Mouse (Mus musculus): ENCODE measurements at regions not wholly inside any gene's neighbourhood (a gene's known extent, or its start where the extent isn't known, plus 50 kb on each side); places are given as distances from the start of the nearest gene placed in this dataset.
A peak's percentile ranks its signal among the peaks of the same experiment; 100 is the strongest.
"Not testable (repeated sequence)": the region's sequence is repeated elsewhere in the genome, so short reads cannot be mapped to it uniquely, and the experiment has no call there.

DNA sequence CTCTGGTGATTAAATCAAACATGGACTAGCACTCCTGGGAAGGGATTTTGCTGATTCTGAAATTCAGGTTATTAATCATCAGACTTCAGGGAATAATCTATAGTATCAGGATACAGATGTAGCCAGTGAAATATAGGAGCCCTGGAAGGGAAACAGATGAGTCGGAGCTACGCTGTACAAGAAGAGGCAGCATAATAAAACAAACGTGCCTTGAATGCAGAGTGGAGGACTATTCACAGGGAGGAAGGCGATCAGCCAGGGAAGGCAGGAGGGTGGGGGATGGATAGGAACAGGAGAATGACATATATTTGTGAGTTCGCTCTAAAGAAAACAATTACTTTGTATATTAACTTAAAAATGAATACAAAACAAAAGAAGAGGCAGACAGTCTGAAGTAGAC lies 286.6 kb upstream of the Got2 start:
- no peak for DNase-seq (ENCODE audit: low read depth, low spot score)

DNA sequence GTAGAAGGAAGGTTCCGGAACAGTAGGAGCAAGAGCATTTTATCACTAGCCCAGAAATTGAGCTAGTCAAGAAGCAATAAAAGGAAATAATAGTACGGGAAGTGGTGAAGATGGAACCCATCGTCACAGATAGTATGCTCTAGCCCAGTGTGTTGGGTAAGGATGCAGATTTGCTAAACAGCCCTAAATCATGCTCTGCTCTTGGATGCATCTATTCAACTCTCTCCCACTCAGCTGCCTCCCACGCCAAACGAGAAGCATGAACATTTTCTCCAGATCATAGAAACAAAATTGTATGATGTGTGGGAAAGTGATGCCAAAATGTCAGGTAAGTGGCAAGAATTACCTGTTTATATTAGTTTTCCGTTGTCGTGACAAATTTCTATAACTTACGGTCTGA lies 276.6 kb upstream of the Got2 start:
- no peak for DNase-seq (ENCODE audit: low read depth, low spot score)

DNA sequence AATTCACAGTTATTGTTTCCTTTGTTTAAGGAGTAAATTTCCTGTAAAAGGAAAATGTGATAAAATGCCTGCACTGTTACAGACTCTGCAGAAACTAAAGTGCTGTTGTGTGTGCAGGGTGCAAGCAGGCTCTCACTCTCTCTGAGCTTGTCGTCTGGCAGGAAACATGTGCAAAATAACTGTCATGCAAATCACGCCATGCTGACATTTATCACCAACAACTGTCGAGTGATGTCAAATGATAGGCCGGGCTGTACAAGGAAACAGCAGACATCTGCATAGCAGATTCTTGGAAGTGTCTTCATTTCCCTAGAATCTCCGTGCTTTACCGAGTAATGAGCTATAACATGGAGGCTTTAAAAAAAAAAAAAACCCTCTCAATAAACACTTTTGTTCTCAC lies 271.6 kb upstream of the Got2 start:
- DNase-seq (ENCODE audit: low read depth, low spot score), result peak; percentile 51

DNA sequence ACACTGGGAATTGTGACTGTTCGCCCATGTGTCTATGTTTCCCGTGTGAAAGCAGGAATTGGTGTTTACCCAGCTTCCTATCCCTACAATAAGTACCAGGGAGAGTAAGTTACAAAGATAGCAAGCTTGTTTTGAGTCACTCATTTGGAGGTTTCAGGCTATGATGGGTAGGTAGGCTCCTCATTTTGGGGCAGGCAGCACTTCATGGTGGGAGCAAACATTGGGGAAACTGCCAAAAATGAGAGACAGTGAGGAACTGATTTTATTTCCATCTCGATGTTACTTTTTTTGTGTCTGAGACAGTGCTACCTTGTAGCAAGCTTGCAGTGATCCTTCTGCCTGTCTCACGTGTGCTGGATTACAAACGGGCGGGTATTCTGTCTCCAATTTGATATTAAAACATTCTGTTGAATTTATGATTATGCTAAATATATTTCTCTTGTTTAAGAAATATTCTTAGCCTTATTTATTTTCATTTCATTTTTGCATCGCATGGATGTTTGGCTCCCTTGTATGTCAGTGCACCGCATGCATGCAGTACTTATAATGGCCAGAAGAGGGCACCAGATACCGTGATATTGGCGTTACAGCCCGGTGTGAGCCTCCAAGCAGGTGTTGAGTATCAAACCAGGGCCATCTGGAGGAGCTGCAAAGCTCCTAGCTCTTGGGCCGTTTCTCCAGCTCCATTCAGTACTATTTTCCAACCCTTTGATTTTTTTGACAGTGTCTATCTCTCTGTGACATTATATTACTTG lies 264.3 kb upstream of the Got2 start:
- no peak for DNase-seq (ENCODE audit: low read depth, low spot score)

DNA sequence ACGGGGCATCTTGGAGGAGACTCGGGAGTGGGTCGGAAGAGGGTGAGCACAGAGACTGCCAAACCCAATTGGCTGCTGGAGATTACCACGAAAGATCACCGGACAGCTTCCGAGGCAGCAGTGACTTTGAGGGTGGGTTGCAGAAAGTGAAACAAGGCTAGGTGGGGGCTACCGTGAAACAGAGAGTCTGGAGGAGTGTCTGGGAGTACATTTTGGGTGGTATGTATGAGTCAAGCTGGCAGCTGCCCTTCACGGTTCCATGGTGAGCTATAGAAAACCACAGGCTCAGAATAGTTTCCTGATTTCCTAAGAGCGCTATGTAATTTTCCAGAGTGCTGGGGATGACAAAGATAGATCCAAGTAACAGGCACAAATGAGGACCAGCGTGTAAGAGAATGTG lies 263.7 kb upstream of the Got2 start:
- DNase-seq (ENCODE audit: low read depth, low spot score), result no peak

DNA sequence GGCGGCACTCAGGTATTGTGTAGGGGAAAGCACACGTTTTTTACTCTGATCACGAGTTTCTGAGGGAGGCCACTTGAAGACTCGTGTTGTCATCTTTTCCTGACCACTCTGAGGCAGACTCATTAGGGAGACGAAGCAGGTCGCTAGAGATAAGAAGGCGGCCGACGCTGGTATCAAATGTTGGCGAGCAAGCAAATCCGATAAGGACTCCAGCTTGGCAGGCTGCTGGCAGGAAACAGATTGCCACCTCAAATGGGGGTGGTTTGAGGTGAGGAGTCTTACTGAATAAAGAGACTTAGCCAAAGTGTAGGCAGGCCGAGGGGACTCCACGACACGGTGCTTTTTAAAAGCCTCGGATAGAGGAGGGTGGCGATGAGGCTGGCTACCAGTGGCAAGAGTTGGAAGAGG lies 262.7 kb upstream of the Got2 start:
- DNase-seq (ENCODE audit: low read depth, low spot score), result no peak

DNA sequence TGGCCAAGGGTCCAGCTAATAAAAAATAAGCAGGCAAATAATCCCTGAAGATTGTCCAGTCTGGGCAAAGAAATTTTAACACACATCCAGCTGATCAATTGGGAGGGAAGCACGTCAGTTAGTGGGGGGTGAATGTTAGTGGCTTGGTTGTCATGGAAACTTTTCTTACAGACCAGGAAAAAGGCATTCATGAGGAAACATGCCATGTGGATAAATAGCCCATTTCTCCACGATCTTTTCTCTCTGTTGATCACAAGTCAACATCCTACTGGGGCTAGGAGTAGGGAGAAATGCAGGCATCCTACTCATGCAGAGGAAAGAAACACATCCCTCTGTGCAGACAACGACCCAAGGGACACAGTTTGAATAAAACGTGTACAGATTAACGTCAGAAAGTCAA lies 243.8 kb upstream of the Got2 start:
- no peak for DNase-seq (ENCODE audit: low read depth, low spot score)

DNA sequence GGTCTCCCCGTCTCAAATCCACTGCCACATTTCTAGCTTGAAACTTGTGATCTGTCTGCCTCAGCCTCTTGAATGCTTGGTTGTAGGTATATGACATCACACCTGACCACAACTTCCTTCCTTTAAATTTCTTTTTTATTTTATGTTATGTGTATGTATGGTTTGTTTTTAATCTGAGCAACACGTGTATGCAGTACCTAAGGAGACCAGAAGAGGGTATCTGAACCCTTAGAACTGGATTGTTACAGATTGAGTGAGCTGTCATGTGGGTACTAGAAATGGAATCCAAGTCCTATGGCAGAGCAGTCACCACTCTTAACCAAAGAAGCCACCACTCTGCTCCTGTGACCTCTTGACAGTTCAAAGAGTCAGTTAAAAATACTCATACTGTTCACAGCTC lies 240.0 kb upstream of the Got2 start:
- DNase-seq (ENCODE audit: low read depth, low spot score), result no peak

DNA sequence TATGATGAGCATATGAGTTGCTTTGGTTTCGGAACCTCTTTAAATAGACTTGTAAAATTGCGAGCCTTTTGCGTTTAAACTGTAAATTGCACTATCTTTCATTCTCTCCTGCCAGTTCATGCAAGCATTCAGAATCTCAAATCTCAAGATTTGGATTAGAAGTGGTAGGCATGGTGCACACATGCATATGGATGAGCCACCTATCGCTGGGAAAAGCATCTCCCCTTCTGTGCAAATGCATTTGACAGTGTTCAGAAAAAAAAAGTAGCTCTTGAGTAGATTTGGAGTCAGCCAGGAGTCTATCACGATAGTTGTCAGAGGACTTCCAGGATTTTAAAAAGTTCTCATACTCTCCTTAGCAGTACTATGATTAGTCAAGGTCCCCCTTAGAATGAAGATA lies 212.5 kb upstream of the Got2 start:
- DNase-seq (ENCODE audit: low read depth, low spot score), result no peak

DNA sequence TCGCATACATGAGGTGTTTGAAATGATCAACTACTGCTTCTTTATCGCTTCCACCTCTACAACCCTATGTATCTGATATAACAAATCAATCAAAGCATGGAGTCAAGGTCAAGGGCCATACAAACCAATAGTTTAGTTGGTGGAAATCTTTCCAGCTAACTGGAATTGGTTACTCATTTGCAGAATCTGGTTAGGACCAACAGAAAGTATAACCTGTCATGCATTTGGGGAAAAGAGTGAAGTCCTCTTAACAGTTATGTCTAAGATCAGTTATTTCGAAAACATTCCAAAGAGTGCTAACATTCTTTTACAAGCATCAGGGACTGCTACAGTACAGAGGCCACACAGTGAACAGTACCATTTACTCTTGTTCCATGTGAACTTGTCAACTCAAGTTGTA lies 204.6 kb upstream of the Got2 start:
- no peak for DNase-seq (ENCODE audit: low read depth, low spot score)

DNA sequence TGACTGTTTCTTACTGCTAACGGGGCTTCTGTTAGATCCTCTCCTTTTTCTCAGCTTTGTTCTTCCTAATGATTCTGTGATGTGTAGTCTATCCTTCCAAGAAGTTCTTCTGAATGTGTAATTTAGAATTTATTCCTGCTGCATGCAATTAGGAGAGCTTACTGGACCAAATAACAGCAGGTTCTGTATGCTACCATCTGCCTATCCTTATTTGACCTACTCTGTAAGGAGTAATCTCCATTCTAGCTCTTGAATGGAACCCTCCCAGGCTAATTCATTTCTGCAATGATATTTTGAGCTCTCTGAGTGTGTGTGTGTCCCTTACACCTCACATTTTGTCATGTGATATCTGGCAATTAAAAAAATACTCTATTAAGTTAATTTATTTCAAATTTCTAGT lies 201.9 kb upstream of the Got2 start:
- DNase-seq (ENCODE audit: low read depth, low spot score), result no peak

DNA sequence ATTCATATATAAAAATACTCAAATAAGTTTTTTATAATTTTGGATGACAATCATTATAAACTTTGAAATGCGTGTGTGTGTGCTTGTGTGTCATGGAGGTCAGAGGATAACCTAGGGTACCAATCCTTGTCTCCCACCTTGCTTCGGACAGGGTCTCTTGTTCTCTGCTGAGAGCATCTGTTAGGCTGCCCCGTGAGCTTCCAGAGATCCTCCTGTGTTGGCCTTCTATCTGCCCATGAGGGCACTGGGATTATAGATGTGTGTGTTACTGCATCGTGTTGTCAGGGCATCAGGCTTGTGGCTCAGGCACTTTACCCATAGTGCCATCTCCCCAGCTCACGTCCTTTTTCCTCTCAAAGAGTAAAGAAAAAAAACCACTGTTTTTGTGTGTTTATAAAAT lies 180.0 kb upstream of the Got2 start:
- no peak for DNase-seq (ENCODE audit: low read depth, low spot score)

DNA sequence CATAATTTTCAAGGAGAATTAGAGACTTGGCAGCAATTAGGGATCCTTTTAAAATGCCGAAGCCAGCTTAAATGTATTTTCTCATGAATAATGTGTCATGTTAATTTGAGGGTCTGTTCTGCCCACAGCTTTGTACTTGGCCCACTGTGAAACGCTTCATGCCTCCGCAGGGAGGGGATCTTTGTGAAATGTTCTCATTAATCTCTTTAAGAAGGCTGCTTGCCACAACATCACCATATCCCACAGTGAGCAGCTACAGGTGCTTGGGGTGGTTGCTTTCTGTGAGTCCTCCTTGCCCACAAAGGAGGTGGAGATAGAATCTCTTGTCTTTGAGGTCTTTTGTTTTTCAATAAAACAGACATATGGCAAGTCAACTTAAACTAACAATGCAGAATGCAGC lies 159.3 kb upstream of the Got2 start:
- DNase-seq (ENCODE audit: low read depth, low spot score), result no peak

DNA sequence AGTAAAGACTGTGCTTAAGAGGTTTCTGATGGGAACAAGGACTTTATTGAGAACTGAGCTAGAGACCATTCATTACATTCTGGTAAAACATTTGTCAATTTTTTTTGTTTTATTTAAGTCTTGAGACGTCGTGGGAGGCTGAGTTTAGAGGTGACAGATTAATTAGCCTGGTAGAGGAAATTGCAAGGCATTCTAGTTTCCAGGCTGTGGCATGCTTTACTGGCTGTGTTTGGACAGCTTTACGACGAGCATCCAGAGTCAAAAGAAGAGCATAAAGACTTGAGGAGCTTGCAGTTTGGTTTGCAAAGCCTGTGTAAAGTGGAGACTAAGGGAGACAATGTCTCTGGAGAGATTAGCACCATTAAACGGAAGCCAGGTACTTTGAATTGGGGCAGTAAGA lies 154.0 kb upstream of the Got2 start:
- no peak for DNase-seq (ENCODE audit: low read depth, low spot score)

DNA sequence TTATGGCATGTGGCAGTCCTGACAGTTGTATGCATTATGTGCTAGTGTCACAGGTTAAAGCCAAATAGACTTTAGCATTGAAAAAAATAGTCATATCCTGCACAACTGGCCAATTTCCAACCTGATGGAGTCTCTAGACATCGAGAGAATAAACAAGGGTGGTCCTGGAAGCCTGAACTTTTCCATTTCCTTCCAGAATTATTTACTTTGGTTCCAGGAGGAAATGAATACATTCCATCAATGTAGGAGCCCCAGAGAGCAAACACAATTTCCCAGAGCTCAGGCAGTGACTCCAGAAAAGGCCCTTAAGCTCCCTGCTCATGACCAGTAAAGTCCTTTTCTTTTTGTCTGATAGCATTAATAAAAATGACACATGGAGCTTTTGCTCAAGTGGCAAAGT lies 151.9 kb upstream of the Got2 start:
- no peak for DNase-seq (ENCODE audit: low read depth, low spot score)

DNA sequence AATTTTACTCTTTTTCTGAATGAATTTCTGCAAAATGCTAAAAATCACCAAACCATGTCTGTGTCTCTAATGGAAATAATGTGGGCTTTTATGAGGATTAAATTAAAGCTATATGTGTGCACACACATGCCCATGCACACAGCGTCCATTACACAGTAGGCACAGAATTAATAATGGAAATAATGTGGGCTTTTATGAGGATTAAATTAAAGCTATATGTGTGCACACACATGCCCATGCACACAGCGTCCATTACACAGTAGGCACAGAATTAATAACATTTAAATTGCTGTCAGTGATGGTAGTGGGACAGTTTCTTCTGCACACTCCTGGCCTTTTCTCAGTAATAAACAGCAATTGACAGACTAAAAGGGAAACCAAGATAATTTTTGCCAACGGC lies 130.4 kb upstream of the Got2 start:
- not testable (repeated sequence) for DNase-seq (ENCODE audit: low read depth, low spot score)

DNA sequence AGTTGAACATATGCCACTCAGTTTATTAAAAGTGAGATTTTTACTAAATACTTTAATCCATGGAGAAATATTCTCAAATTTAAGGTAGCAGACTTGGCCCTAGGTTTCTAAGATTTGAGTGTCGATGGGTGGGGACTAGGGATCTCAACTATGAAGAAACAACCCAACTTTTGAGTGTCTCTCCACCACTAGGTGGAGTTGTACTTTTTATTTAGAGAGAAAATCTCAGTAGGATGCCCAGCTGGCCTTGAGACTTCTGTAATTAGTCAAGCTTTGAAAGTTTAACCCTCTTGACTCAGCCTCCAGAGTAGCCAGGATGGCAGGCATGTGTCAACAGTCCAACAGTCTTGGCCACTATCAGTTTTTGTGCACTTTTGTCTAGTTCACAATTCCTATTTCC lies 123.7 kb upstream of the Got2 start:
- no peak for DNase-seq (ENCODE audit: low read depth, low spot score)

DNA sequence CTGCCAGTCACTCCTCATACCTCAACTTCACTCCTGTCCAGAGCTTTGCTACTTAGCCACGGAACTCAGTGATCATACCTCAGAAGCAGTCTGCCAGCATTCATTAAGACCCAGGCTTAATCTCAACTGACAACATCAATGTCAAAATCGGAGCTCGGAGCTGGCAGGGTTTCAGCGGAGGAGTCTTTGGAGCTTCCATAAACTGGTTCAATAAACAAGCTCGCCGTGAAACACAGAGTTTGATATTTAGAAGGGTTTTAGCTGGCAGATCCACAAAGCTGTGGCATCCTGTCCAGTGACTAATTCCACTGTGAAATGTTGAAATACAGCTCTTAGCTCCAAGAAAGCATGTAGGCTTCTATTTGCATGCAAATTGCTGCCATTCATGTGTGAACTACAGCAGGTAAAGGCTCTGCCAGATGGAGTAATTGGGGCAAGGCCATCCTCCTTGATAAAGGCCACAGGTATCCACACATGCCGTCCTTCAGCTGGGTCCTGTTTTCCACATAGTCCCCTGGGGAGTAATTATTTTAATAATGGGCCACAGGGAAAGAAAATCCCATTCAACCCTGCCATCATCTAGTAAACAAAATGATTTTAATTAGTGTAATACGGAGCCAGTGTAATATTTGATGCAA lies 103.6 kb upstream of the Got2 start:
- DNase-seq (ENCODE audit: low read depth, low spot score), result no peak

DNA sequence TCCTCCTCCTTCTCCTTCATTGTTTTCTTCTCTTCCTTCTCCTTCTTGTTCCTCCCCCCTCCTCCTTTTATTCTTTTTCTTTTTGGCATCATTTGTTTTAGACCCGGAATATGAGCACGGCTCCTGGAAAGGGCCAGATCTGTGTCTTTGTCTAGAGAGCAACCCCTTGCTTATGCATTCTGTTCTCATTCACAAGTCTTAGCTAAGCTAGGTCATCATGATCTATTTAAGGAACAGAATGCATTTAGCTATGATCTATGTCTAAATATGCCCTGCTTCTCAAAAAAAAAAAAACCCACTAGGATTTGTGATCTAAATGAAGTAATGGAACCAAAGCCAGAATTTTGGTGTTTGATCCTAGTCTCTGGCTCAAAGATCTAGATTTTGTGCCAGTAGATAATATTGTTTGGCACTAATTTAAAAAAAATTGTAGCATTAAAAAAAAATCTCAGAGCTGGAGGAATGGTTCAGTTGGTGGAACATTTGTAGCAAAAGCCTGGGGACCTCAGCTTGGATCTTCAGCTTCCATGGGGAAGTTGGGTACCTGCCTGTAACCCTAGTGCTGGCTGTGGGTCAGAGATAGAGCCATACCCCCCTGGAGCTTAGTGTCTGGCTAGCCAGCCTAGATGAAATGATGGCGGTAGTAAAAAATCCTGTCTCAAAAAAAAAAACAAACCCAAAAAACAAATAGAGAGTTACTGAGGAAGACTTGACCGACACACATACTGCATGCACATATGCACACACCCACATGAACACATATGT lies 100.5 kb upstream of the Got2 start:
- no peak for DNase-seq (ENCODE audit: low read depth, low spot score)

DNA sequence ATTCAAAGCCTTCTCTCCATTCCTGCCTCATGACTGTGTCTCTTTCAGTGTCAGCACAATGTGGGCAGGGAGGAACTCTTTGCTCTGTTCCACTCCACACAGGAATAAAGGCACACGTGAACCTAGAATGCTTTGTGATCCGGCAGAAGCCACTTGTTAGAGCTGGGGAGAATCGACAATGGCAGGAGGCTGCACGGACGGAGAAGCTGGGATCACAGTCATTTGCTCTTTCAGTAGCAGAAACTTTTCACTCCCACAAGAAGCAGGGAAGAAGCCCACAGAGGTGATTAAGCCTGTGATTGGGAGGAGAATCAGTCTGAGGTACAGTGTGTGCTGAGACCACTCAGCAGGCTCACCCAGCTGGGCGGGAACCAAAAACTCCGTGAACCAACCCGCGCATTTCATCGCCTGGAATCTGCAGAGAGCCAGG lies 98.7 kb upstream of the Got2 start:
- DNase-seq (ENCODE audit: low read depth, low spot score), result no peak

DNA sequence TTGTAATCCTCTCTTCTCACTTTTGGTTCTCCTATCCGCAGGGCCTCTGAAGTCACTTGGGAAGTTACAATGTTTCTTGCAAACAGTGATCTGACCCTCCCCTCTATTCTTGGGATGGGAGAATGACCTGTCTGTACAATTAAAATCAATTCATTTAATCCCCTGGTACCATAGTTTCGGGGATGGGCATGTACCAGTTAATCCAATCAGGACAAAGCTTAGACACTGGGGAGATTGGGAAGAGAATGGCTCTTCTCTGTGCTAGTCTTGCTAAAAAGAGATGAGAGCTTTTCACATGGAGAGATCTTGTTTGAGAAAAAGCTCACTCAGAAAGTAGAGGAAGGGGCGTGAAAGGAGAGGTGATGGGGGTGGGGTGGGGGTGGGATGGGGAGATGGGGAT lies 98.1 kb upstream of the Got2 start:
- DNase-seq (ENCODE audit: low read depth, low spot score), result no peak

DNA sequence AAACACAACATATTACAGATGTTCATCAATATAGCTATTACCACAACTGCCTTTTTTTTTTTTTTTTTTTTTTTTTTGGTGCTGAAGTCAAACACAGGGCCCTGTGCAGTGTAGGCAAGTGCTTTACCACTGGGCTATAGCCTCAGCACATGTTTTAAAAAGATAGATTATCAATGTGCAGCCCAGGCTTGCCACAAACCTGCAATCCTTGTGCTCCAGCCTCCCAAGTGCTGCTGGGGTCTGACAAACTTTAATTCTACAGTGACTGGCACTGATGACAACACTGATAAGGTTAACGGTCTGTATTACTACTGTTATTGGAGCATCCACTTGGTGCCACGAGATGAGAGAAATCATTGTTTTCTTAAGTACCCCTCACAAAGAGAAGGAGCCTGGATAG lies 95.3 kb upstream of the Got2 start:
- DNase-seq (ENCODE audit: low read depth, low spot score), result no peak

DNA sequence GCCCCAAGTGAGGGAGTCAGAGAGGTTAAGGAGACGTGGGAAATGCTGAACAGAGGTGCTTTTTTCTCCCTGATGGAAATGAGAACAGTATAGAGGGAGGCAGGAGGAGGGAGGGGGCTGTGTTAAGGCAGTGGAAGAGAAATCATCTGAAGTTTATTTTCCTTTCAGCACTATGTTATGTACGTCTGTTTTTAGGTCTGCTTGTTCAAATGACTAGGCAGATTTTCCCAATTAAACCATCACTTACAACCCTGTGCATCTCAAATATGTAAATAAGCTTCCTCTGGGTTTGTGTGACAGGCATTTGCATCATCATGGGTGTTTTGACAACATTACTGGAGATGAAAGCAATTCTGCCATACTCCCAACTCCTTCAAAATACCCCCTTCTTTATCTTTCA lies 92.1 kb upstream of the Got2 start:
- no peak for DNase-seq (ENCODE audit: low read depth, low spot score)

Measured in brain, embryonic 18.5 days (tissue).